Mouse (Mus musculus) heart, postnatal 4 days (tissue): ENCODE measurements at regions not wholly inside any gene's neighbourhood (a gene's known extent, or its start where the extent isn't known, plus 50 kb on each side); places are given as distances from the start of the nearest gene placed in this dataset.

ENCODE experiments used
- DNase-seq: peaks from one replicate; pipeline ENCODE4 v3.0.0; 2021

DNA sequence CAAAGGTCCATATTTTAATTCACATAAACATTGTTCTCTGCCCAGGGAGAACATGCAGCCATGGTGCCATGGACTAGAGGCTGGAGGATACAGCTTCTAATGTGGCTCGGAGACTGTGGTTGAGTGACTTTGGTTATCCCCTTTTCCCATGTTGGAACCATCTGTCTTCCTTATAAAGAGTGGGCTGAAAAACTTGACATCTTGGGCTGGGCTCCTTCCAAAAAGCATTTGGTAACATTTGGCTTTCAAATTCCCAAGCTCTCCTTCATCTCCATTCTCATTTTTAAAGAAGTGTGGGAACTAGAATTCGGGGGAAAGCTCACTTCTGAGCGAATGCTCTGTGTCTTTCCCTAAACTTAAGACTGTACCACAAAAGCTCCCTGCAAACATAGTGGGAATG, 50.3 kb upstream of the Cxcl12 start:
- no peak for DNase-seq
